Comparison of ENCODE assay signal across 24 mouse cellular contexts in the genomic region with DNA sequence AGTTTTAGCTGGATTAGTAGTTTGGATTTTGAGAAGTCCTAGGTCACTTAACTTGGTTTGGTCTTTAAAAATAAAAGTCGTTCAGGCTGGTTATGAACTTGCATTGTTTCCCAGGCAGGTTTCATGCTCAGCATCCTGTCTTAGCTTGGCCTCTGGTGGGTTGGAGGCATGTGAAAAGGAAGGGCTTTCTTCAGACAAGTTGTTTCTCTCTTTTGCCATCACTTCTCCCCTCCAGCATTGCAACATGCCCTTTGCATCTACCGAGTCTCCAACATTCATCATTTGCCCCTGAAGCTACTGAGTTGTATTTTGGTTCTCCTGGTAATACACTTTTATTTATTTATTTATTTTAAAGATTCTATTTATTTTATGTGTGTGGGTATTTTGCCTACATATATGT.
"Had no signal": no experiment of that assay in that cellular context is flagged by ENCODE, and none has a peak within 500 bp of the region (broad histone marks: within the 10 kb centered on the region; RNA-seq: fewer than 3 reads in every experiment).

No protein-coding gene starts in this region.

- H3K4me2 ChIP-seq: heart, embryonic 11.5 days; heart, embryonic 13.5 days; heart, embryonic 15.5 days; hindbrain, embryonic 13.5 days; hindbrain, embryonic 15.5 days; kidney, embryonic 15.5 days; limb, embryonic 13.5 days; limb, embryonic 15.5 days; liver, embryonic 11.5 days; liver, embryonic 13.5 days had no signal

- H3K27me3 ChIP-seq: heart, embryonic 13.5 days; heart, embryonic 15.5 days; hindbrain, embryonic 13.5 days; hindbrain, embryonic 15.5 days; kidney, embryonic 15.5 days; limb, embryonic 13.5 days; limb, embryonic 15.5 days; liver, embryonic 13.5 days had no signal

- DNase-seq: gastrocnemius, adult 2 months; gastrocnemius, postnatal 10 days; gastrocnemius, postnatal 25 days; heart, adult 18-20 months; kidney, adult 11 months; kidney, adult 2 months; kidney, adult 9 months; kidney, postnatal 14 days; kidney, postnatal 36 days; layer of hippocampus, adult 9-11 months; layer of hippocampus, postnatal 36 days; left cerebral cortex, postnatal 4 days; liver, embryonic 13.5 days had no signal

- H3K36me3 ChIP-seq: heart, embryonic 13.5 days; heart, embryonic 15.5 days; hindbrain, embryonic 13.5 days; hindbrain, embryonic 15.5 days; kidney, embryonic 15.5 days; limb, embryonic 13.5 days; limb, embryonic 15.5 days; liver, embryonic 13.5 days had no signal

- H3K27ac ChIP-seq: gastrocnemius, adult 2 months; heart, embryonic 13.5 days; heart, embryonic 15.5 days; hindbrain, embryonic 13.5 days; hindbrain, embryonic 15.5 days; hindbrain, postnatal 0 days; kidney, embryonic 15.5 days; kidney, postnatal 0 days; limb, embryonic 13.5 days; limb, embryonic 15.5 days; liver, embryonic 13.5 days had no signal

- ATAC-seq: hindbrain, postnatal 0 days had no signal

- H3K9me3 ChIP-seq: heart, embryonic 13.5 days; heart, embryonic 15.5 days; hindbrain, embryonic 13.5 days; hindbrain, embryonic 15.5 days; kidney, embryonic 15.5 days; limb, embryonic 13.5 days; limb, embryonic 15.5 days; liver, embryonic 13.5 days had no signal

- H3K4me3 ChIP-seq: gastrocnemius, adult 2 months; heart, embryonic 13.5 days; heart, embryonic 15.5 days; hindbrain, embryonic 13.5 days; hindbrain, embryonic 15.5 days; kidney, embryonic 15.5 days; limb, embryonic 13.5 days; limb, embryonic 15.5 days; liver, embryonic 13.5 days had no signal

- H3K9ac ChIP-seq: heart, embryonic 13.5 days; heart, embryonic 15.5 days; hindbrain, embryonic 13.5 days; hindbrain, embryonic 15.5 days; kidney, embryonic 15.5 days; limb, embryonic 13.5 days; limb, embryonic 15.5 days; liver, embryonic 13.5 days had no signal
